Mouse (Mus musculus) embryonic facial prominence, embryonic 14.5 days (tissue): ENCODE data around the gene Ano4. TPM values are rescaled to one million over a fixed set of nuclear protein-coding genes. Genes with fewer than 3 reads are reported as not detected.

Source experiments
- ATAC-seq: fragments of 200-750 bp; cut with Nextera tagmentation; 2 replicates; pipeline ENCODE4 v1.8.0; 2017; ENCODE audit warnings: low read depth, moderate number of reproducible peaks, moderate TSS enrichment
- DNase-seq: peaks from one replicate; pipeline ENCODE4 v3.0.0-alpha.2; 2015; ENCODE audit warnings: low spot score
- H3K27ac ChIP-seq: fragments of 300-500 bp; sonication (generic); replicated peaks from 2 replicates; pipeline ENCODE4 v1.5.1; 2014; ENCODE audit warnings: low read depth, mild to moderate bottlenecking, low read length, moderate library complexity
- H3K27me3 ChIP-seq: fragments of 300-500 bp; sonication (generic); replicated peaks from 2 replicates; pipeline ENCODE4 v1.6.1; 2014; ENCODE audit warnings: low read length; ENCODE audit not compliant: control insufficient read depth, insufficient read depth
- H3K36me3 ChIP-seq: fragments of 300-500 bp; sonication (generic); 2 replicates; pipeline ENCODE4 v1.6.1; 2014; ENCODE audit warnings: low read length, mixed read lengths; ENCODE audit not compliant: control insufficient read depth, insufficient read depth
- H3K4me1 ChIP-seq: fragments of 300-500 bp; sonication (generic); 2 replicates; pipeline ENCODE4 v1.6.1; 2014; ENCODE audit warnings: antibody characterized with exemption, low read length; ENCODE audit not compliant: control insufficient read depth, insufficient read depth
- H3K4me2 ChIP-seq: fragments of 300-500 bp; sonication (generic); 2 replicates; pipeline ENCODE4 v1.6.1; 2014; ENCODE audit warnings: low read depth, mild to moderate bottlenecking, low read length, moderate library complexity, mixed read lengths
- H3K4me3 ChIP-seq: fragments of 300-500 bp; sonication (generic); 2 replicates; pipeline ENCODE4 v1.5.1; 2014; ENCODE audit warnings: low read depth, mild to moderate bottlenecking, low read length
- H3K9ac ChIP-seq: fragments of 300-500 bp; sonication (generic); 2 replicates; pipeline ENCODE4 v1.6.1; 2014; ENCODE audit warnings: low read depth, mild to moderate bottlenecking, low read length, moderate library complexity, mixed read lengths
- H3K9me3 ChIP-seq: fragments of 300-500 bp; sonication (generic); 2 replicates; pipeline ENCODE4 v1.6.1; 2016; ENCODE audit warnings: low read length; ENCODE audit not compliant: control insufficient read depth
- WGBS: fragments of 180-500 bp; shearing (Covaris S2); extraction: QIAGEN DNeasy Blood & Tissue Kit; methylation state at CpG from one replicate; pipeline ENCODE4 v1.1.7; 2014; 5-methylcytosine and 5-hydroxymethylcytosine counted together
- polyA plus RNA-seq: library from polyadenylated mRNA; unstranded; fragments of >200 nt; fragmentation: Nextera tagmentation; extraction: Ambion mirVana; gene quantifications from 2 replicates; pipeline ENCODE4 v1.2.1, GENCODE M21; 2014

Ano4 gene
- polyA plus RNA-seq, 1 experiment from 2014 or later: 1.0 TPM

DNA sequence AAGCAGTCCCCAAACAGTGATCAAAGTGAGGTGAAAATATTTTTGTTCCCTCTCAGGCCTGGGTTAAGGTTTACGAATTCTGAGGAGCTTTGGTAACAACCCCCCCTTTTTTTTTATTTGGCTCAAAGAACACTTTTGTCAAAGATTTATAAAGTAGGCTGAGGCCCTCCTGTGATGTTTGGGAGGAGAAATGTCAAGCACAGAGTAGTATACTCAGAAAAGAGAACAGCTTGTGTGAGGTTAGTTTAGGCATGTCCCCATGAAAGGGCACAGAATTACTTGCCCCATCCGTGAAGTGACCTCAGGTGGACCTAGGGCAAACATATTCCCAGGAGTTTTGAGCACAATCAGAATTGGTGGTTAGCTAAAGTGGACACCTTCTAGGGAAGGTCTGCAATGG lies 189.1 kb downstream of the Ano4 start:
- 62% methylated on average over 2 of the region's 2 CpGs for WGBS
- no peak for DNase-seq
- Histone ChIP-seq H3K9ac (no peak overlapping the region), H3K27me3 (no peaks in the 10 kb centered on the region), H3K4me3 (no peak overlapping the region), H3K4me1 (no peaks in the 10 kb centered on the region), H3K36me3 (no peaks in the 10 kb centered on the region), H3K9me3 (no peaks in the 10 kb centered on the region), H3K27ac (no peak overlapping the region), H3K4me2 (no peak overlapping the region)
- ATAC-seq: no peak

DNA sequence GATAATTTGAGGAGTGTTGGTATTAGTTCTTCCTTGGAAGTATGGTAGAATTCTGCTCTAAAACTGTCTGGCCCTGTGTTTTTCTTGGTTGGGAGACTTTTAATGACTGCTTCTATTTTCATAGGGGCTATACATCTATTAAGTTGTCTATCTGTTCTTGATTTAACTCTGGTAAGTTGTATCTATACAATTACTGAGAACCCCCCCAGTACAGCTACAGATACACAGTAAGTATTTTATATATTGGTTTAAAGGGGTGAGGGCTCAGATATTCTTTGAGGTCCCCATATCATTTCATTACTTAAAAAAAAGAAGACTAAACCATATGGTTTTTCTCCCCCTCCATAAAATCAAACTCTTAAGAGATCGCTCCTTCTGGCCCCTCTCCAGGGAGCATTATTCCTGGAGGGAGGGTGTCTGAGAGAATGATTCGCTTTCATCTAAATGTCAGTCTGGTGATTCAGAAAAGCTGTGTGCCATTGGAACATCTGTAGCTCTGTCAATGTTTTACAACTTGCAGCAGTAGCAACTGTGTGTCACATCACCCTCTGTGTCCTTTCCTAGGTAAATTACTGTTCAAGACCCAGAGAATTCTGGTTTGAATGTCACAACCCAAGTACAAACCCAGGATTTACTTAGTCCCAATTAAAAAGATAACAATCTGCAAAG lies 189.6 kb downstream of the Ano4 start:
- no peaks in the 10 kb centered on the region for H3K27me3 ChIP-seq
- no peak overlapping the region for H3K4me3 ChIP-seq
- 56% methylated on average over 2 of the region's 2 CpGs for WGBS
- no peak for DNase-seq
- no peaks in the 10 kb centered on the region for H3K36me3 ChIP-seq
- H3K27ac ChIP-seq: no peak overlapping the region
- no peaks in the 10 kb centered on the region for H3K4me1 ChIP-seq
- no peak overlapping the region for H3K9ac ChIP-seq
- ATAC-seq: no peak
- no peak overlapping the region for H3K4me2 ChIP-seq
- H3K9me3 ChIP-seq: no peaks in the 10 kb centered on the region

DNA sequence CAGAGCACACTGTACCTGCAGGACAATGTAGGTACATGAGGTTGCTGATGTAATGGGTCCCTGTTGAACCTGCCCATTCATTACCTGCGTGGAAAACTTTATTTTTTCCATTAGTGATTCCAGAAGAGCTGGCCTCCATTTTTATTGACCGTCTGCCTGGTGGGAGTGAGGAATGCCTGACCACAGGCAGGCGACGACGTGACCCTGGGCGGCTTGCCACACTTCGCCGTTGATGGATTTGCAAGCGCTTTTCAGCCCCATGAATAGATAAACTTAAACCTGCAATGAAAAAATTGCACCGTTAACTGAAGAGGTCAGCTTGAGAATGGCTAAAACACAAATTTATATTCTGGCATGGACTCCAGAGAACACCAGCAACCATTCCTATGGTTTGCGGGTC lies 195.4 kb downstream of the Ano4 start:
- WGBS: 78% methylated on average over 11 of the region's 11 CpGs

DNA sequence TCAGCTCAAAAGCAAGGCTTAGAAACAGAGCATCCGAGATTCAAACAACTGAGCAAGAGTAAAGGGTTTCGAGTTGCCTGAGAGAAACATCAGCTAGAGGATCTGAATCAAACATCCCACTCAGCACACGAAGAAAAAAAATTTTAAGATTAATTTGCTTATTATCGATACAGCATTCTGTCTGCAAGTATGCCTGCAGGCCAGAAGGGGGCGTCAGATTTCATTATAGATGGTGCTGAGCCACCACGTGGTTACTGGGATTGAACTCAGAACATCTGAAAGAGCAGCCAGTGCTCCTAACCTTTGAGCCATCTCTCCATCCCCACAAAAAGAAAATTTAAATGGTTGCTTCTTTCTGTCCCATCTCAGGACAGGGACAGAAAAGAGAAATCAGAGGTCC lies 223.2 kb downstream of the Ano4 start:
- Histone ChIP-seq H3K4me3 (no peak overlapping the region), H3K27ac (no peak overlapping the region), H3K4me1 (no peaks in the 10 kb centered on the region), H3K27me3 (no peaks in the 10 kb centered on the region), H3K4me2 (no peak overlapping the region), H3K36me3 (no peaks in the 10 kb centered on the region), H3K9ac (no peak overlapping the region), H3K9me3 (no peaks in the 10 kb centered on the region)
- ATAC-seq (no peak), DNase-seq (no peak)
- WGBS: 56% methylated on average over 6 of the region's 6 CpGs

More for the DNA sequence above, 195.4 kb downstream of the Ano4 start:
- H3K4me3 ChIP-seq: no peak overlapping the region
- H3K36me3 ChIP-seq: no peaks in the 10 kb centered on the region
- no peak overlapping the region for H3K9ac ChIP-seq
- no peaks in the 10 kb centered on the region for H3K4me1 ChIP-seq
- H3K27ac ChIP-seq: no peak overlapping the region
- no peaks in the 10 kb centered on the region for H3K27me3 ChIP-seq
- no peak for ATAC-seq
- no peak overlapping the region for H3K4me2 ChIP-seq
- H3K9me3 ChIP-seq: no peaks in the 10 kb centered on the region
- DNase-seq: no peak

DNA sequence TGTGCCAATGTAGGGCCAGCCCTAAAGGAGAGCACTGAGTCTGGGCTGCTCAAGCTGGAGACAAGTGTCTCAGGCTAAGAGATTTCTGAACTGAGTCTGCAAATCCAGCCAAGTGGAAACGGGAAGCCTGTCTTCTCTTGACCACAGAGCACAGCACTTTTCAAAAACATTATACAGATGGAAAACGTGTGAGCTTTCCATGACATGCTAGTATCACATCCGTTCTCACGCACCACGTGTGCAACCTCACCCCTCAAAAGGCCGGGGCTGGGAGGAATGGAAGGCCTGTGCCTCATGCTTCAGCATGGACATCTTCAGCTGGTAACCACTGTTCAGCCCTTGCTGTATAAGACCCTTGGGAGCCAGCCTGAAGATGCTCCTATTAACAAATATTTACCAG lies 230.2 kb downstream of the Ano4 start:
- no peak overlapping the region for H3K4me2 ChIP-seq
- no peaks in the 10 kb centered on the region for H3K4me1 ChIP-seq
- WGBS: 86% methylated on average over 6 of the region's 6 CpGs
- no peaks in the 10 kb centered on the region for H3K36me3 ChIP-seq
- ATAC-seq (no peak), DNase-seq (no peak)
- H3K27ac ChIP-seq: no peak overlapping the region
- H3K9me3 ChIP-seq: no peaks in the 10 kb centered on the region
- no peak overlapping the region for H3K9ac ChIP-seq
- H3K27me3 ChIP-seq: no peaks in the 10 kb centered on the region
- H3K4me3 ChIP-seq: no peak overlapping the region

DNA sequence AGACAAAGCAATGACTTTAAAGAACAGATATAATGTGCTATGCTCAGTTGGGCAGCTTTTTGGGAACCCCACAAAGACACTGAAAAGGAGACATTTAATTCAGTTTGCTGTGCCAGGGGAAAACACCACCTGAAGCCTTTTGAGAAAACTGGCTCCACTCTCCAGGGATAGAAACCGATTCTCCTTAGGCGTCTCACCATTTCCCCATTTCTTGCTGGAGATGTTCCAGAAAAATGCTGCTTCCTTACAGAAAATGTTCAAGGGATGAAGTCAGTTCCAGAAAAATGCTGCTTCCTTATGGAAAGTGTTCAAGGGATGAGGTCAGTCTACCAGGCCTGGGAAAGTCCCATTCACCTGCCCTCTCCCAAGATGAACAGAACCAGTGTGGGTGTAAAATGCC lies 233.1 kb downstream of the Ano4 start:
- ATAC-seq: no peak
- Histone ChIP-seq H3K9me3 (no peaks in the 10 kb centered on the region), H3K9ac (no peak overlapping the region), H3K4me1 (no peaks in the 10 kb centered on the region), H3K4me3 (no peak overlapping the region), H3K36me3 (no peaks in the 10 kb centered on the region), H3K27me3 (no peaks in the 10 kb centered on the region), H3K27ac (no peak overlapping the region), H3K4me2 (no peak overlapping the region)
- WGBS: 57% methylated on average over 2 of the region's 2 CpGs
- DNase-seq: peak; percentile 17

DNA sequence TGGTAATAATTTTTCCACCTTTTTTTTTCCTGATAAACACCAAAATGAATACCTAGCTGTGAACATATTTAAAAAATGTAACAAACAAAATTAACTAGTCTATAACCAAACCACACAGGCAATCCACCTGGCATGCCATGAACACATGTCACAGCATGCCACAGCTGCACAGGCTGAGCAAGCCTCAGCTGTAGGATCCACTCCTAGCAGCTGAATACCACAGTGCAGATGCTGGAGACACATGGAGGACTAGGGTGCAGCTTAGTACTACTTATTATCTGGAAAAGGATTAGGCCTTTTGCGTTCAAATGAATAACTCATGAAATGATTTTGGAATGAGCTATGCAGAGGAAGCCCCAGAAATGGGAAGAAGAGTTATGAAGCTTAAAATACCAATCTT lies 233.6 kb downstream of the Ano4 start:
- Histone ChIP-seq H3K36me3 (no peaks in the 10 kb centered on the region), H3K4me1 (no peaks in the 10 kb centered on the region), H3K9ac (no peak overlapping the region), H3K4me3 (no peak overlapping the region), H3K4me2 (no peak overlapping the region), H3K9me3 (no peaks in the 10 kb centered on the region), H3K27ac (no peak overlapping the region), H3K27me3 (no peaks in the 10 kb centered on the region)
- DNase-seq (peak; percentile 41), ATAC-seq (0 out of 2 replicates have a peak, but pooled peaks have one; percentile 81)
- WGBS: 77% methylated on average over 1 of the region's 1 CpGs

DNA sequence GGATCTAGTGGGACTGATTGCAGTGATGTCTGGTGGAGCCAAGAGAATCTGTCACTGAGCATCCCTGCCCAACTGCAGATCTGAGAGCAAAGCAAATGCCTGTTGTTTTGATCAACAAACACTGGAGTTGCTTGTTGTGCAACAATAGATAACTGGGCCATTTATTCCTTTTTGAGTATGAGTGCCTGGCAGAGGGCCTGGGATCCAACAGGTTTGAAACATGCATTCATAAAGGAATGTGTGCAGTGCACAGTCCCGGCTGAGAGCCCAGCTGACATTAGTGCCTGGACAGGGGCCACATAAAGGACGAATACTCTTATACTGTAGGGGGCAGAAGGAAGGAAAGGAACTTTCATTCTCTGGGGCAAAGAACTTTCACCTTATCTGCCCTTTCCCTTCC lies 241.0 kb downstream of the Ano4 start:
- WGBS: 64% methylated on average over 2 of the region's 2 CpGs
- DNase-seq: no peak
- Histone ChIP-seq H3K4me3 (no peak overlapping the region), H3K4me2 (no peak overlapping the region), H3K9ac (no peak overlapping the region), H3K27ac (no peak overlapping the region), H3K36me3 (no peaks in the 10 kb centered on the region), H3K9me3 (no peaks in the 10 kb centered on the region), H3K27me3 (no peaks in the 10 kb centered on the region), H3K4me1 (no peaks in the 10 kb centered on the region)
- no peak for ATAC-seq

DNA sequence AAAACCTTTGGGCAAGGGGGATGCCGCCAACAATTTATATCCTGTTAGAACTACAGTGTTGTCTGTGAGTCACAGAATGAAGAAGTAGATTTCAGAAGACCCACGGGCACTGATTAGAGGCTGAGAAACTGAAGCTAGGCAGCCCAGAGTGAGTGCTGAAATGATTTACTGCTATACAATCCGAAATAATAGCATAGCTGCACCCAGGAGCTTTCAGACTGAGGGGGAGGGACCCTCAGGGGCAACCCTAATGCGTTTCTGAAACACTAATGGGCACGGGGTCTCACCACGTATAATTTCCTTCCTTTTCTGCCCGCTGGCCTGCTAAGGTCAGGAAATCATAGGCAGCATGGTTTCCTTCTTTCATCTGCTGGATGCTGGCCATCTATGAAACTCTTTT lies 242.5 kb downstream of the Ano4 start:
- no peak overlapping the region for H3K4me3 ChIP-seq
- ATAC-seq (no peak), DNase-seq (no peak)
- no peaks in the 10 kb centered on the region for H3K4me1 ChIP-seq
- H3K36me3 ChIP-seq: no peaks in the 10 kb centered on the region
- H3K27ac ChIP-seq: no peak overlapping the region
- 44% methylated on average over 7 of the region's 7 CpGs for WGBS
- H3K27me3 ChIP-seq: no peaks in the 10 kb centered on the region
- no peak overlapping the region for H3K4me2 ChIP-seq
- H3K9me3 ChIP-seq: no peaks in the 10 kb centered on the region
- H3K9ac ChIP-seq: no peak overlapping the region
